In the genomic region with DNA sequence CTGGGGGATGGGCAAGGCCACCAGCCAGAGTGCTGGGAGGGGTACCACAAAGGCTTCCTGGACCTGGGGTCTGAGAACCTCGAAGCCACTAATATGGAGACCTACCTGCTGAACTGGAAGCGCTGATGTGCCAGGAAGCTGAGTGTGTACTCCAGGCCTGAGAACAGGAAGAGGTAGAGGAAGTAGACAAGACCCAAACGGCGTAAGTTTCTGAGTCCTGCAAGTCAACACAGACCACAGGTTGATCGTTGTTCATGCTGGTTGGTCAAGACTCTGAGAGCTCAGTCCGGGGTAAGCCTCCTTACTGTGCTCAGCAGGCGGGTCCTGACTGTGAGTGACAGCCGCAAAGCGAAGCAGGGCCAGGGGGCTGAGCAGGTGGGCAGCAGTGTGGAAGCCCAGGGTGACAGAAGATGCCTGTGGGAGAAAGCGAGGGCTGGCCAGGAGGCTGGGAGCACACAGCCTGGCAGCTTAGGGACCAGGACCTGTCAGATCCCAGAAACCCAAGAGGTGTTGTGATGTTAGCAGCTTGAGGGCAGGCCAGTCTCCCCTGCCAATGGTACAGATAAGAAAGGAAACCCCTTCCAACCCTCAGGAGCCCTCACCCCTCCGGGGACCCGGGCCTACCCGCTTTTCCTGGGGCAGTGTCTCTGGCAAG, we compare ENCODE assay signal across 10 mouse cellular contexts. TPM values are rescaled to one million over a fixed set of nuclear protein-coding genes. Genes with fewer than 3 reads are reported as not detected.
A peak's percentile ranks its signal among the peaks of the same experiment; 100 is the strongest.
DNase-seq lines count a peak whose midpoint lies in the region; ATAC-seq and TF ChIP-seq lines count a peak whose summit lies in the region.
"Had no signal": no experiment of that assay in that cellular context is flagged by ENCODE, and none has a peak within 500 bp of the region (broad histone marks: within the 10 kb centered on the region; RNA-seq: fewer than 3 reads in every experiment).

No protein-coding gene starts in this region.

- 0 out of 2 replicates have a peak overlapping the region, but pooled peaks have one; percentile 17 for H3K27ac ChIP-seq in midbrain, embryonic 10.5 days (replicated peaks)
- no peak overlapping the region for H3K27ac ChIP-seq in midbrain, embryonic 16.5 days (ENCODE audit: low read length)
- H3K27ac ChIP-seq in limb, embryonic 10.5 days: 0 out of 2 replicates have a peak overlapping the region, but pooled peaks have one; percentile 3
- H3K27ac ChIP-seq in small intestine, adult 2 months (ENCODE audit: insufficient read depth, low read depth, low read length): peak overlapping the region; percentile 21

- no peak overlapping the region for H3K4me3 ChIP-seq in midbrain, embryonic 10.5 days
- H3K4me3 ChIP-seq in midbrain, embryonic 16.5 days (ENCODE audit: low read depth, low read length): no peak overlapping the region
- peak overlapping the region; percentile 7; the same call in 1 of the 2 replicates for H3K4me3 ChIP-seq in limb, embryonic 10.5 days
- H3K4me3 ChIP-seq in small intestine, adult 2 months (ENCODE audit: low read depth, low read length): peak overlapping the region; percentile 17

- TF ChIP-seq POLR2A in small intestine, adult 2 months (IDR thresholded peaks at IDR 0.05; ENCODE audit: low read depth, low read length): no peak

- peaks cover 37% of the 10 kb centered on the region for H3K4me1 ChIP-seq in midbrain, embryonic 10.5 days
- H3K4me1 ChIP-seq in midbrain, embryonic 16.5 days (ENCODE audit: control insufficient read depth, insufficient read depth, low read length): peaks cover 11% of the 10 kb centered on the region
- H3K4me1 ChIP-seq in limb, embryonic 10.5 days: peaks cover 31% of the 10 kb centered on the region
- peaks cover 9% of the 10 kb centered on the region; the same call in 1 of the 2 replicates for H3K4me1 ChIP-seq in small intestine, adult 2 months (ENCODE audit: control insufficient read depth, insufficient read depth, insufficient read length, low read length)

- H3K36me3 ChIP-seq in midbrain, embryonic 10.5 days: peaks cover 86% of the 10 kb centered on the region
- peaks cover 23% of the 10 kb centered on the region for H3K36me3 ChIP-seq in midbrain, embryonic 16.5 days (ENCODE audit: control insufficient read depth, insufficient read depth, low read length)
- H3K36me3 ChIP-seq in limb, embryonic 10.5 days: peaks cover 86% of the 10 kb centered on the region
- H3K36me3 ChIP-seq in small intestine, adult 2 months (ENCODE audit: control insufficient read depth, insufficient read depth, low read length): peaks cover 33% of the 10 kb centered on the region

- no peaks in the 10 kb centered on the region for H3K27me3 ChIP-seq in midbrain, embryonic 10.5 days (ENCODE audit: low read depth, poor library complexity, severe bottlenecking)
- no peaks in the 10 kb centered on the region for H3K27me3 ChIP-seq in midbrain, embryonic 16.5 days (ENCODE audit: control insufficient read depth, insufficient read depth, low read depth, low read length)
- H3K27me3 ChIP-seq in limb, embryonic 10.5 days (ENCODE audit: low read depth, poor library complexity, severe bottlenecking): no peaks in the 10 kb centered on the region
- H3K27me3 ChIP-seq in small intestine, adult 2 months (ENCODE audit: control insufficient read depth, insufficient read depth, low read length): no peaks in the 10 kb centered on the region

- no peaks in the 10 kb centered on the region for H3K9me3 ChIP-seq in midbrain, embryonic 10.5 days (replicated peaks)
- H3K9me3 ChIP-seq in midbrain, embryonic 16.5 days (replicated peaks; ENCODE audit: control insufficient read depth, low read length, poor library complexity, severe bottlenecking): no peaks in the 10 kb centered on the region
- H3K9me3 ChIP-seq in limb, embryonic 10.5 days (replicated peaks): no peaks in the 10 kb centered on the region

- no peak overlapping the region for H3K4me2 ChIP-seq in midbrain, embryonic 16.5 days (ENCODE audit: low read length)

- WGBS in midbrain, embryonic 10.5 days: 92% methylated on average over 13 of the region's 13 CpGs
- 89% methylated on average over 13 of the region's 13 CpGs for WGBS in midbrain, embryonic 16.5 days
- WGBS in limb, embryonic 10.5 days: 95% methylated on average over 13 of the region's 13 CpGs
- WGBS in small intestine, adult 2 months: 86% methylated on average over 13 of the region's 13 CpGs

- no peak for ATAC-seq in midbrain, embryonic 16.5 days
- ATAC-seq: inflammation-experienced regulatory T-cells, adult 6 months had no signal

- DNase-seq in cerebellum, postnatal 14 days: peak; percentile 14 to 21
- no peak for DNase-seq in cerebellum, adult 11-12 months
- DNase-seq in midbrain, embryonic 10.5 days (ENCODE audit: low spot score): no peak
- no peak for DNase-seq in limb, embryonic 10.5 days (ENCODE audit: low spot score)
- no peak for DNase-seq in ovary, postnatal 10 days (ENCODE audit: low spot score)
- no peak for DNase-seq in left cerebral cortex, adult 8-10 months (ENCODE audit: low spot score in 2 of 2)
- DNase-seq: right cerebral cortex, postnatal 25 days had no signal

- no peak overlapping the region for H3K9ac ChIP-seq in midbrain, embryonic 16.5 days (ENCODE audit: low read depth, low read length)

- TF ChIP-seq CTCF in small intestine, adult 2 months (IDR thresholded peaks at IDR 0.05; ENCODE audit: extremely low read depth, insufficient read length, insufficient replicate concordance, low read depth, low read length): no peak

RNA-seq across cellular contexts. Expression of a gene that starts 2.1 kb away (rescaled TPM):
- 89.2 and 107 TPM in 2 replicates for polyA plus RNA-seq in midbrain, embryonic 10.5 days (2016; fragmentation: Nextera tagmentation; extraction: Ambion mirVana)
- polyA plus RNA-seq in midbrain, embryonic 16.5 days (2015; fragmentation: Nextera tagmentation; extraction: Ambion mirVana): 110 TPM in 2 replicates
- polyA plus RNA-seq in limb, embryonic 10.5 days (2016; fragmentation: Nextera tagmentation; extraction: Ambion mirVana): 105 and 111 TPM in 2 replicates
- 67.5 and 78.5 TPM in 2 replicates for polyA plus RNA-seq in small intestine, adult 2 months (2012; rRNA removed)
- 10 to 100 TPM; 38.7 to 55.0 (median 47.0) TPM for total RNA-seq in left cerebral cortex, adult 8-10 months (2022)

RNA-seq across cellular contexts. Expression of a gene that starts 25.1 kb away (rescaled TPM):
- polyA plus RNA-seq in midbrain, embryonic 10.5 days (2016; fragmentation: Nextera tagmentation; extraction: Ambion mirVana): 27.0 and 27.4 TPM in 2 replicates
- 19.7 and 20.6 TPM in 2 replicates for polyA plus RNA-seq in midbrain, embryonic 16.5 days (2015; fragmentation: Nextera tagmentation; extraction: Ambion mirVana)
- 29.1 and 31.9 TPM in 2 replicates for polyA plus RNA-seq in limb, embryonic 10.5 days (2016; fragmentation: Nextera tagmentation; extraction: Ambion mirVana)
- 2.8 and 4.4 TPM in 2 replicates for polyA plus RNA-seq in small intestine, adult 2 months (2012; rRNA removed)
- 10 to 100 TPM; 15.8 to 20.0 (median 16.4) TPM for total RNA-seq in left cerebral cortex, adult 8-10 months (2022)

RNA-seq across cellular contexts. Expression of a gene that starts 25.3 kb away (rescaled TPM):
- 1.3 and 1.8 TPM in 2 replicates for polyA plus RNA-seq in midbrain, embryonic 10.5 days (2016; fragmentation: Nextera tagmentation; extraction: Ambion mirVana)
- 2.8 and 3.2 TPM in 2 replicates for polyA plus RNA-seq in midbrain, embryonic 16.5 days (2015; fragmentation: Nextera tagmentation; extraction: Ambion mirVana)
- polyA plus RNA-seq in limb, embryonic 10.5 days (2016; fragmentation: Nextera tagmentation; extraction: Ambion mirVana): 0.73 and 1.3 TPM in 2 replicates
- 0.38 and 0.53 TPM in 2 replicates for polyA plus RNA-seq in small intestine, adult 2 months (2012; rRNA removed)
- 1 to 10 TPM; 5.1 to 5.7 (median 5.5) TPM for total RNA-seq in left cerebral cortex, adult 8-10 months (2022)

Comparison
In these comparisons a context has a peak if more than half of its experiments do, and no peak if none do; other contexts are left out.
1. DNase-seq: peak in cerebellum, postnatal 14 days (2 of 2); none in cerebellum, adult 11-12 months (single experiment), midbrain, embryonic 10.5 days (single experiment), limb, embryonic 10.5 days (single experiment), ovary, postnatal 10 days (single experiment) and left cerebral cortex, adult 8-10 months (0 of 2).
2. H3K4me3 ChIP-seq: peak in limb, embryonic 10.5 days (single experiment) and small intestine, adult 2 months (single experiment); none in midbrain, embryonic 10.5 days (single experiment) and midbrain, embryonic 16.5 days (single experiment).